Mouse (Mus musculus): ENCODE measurements around the gene Rag2.

The Rag2 gene

DNA sequence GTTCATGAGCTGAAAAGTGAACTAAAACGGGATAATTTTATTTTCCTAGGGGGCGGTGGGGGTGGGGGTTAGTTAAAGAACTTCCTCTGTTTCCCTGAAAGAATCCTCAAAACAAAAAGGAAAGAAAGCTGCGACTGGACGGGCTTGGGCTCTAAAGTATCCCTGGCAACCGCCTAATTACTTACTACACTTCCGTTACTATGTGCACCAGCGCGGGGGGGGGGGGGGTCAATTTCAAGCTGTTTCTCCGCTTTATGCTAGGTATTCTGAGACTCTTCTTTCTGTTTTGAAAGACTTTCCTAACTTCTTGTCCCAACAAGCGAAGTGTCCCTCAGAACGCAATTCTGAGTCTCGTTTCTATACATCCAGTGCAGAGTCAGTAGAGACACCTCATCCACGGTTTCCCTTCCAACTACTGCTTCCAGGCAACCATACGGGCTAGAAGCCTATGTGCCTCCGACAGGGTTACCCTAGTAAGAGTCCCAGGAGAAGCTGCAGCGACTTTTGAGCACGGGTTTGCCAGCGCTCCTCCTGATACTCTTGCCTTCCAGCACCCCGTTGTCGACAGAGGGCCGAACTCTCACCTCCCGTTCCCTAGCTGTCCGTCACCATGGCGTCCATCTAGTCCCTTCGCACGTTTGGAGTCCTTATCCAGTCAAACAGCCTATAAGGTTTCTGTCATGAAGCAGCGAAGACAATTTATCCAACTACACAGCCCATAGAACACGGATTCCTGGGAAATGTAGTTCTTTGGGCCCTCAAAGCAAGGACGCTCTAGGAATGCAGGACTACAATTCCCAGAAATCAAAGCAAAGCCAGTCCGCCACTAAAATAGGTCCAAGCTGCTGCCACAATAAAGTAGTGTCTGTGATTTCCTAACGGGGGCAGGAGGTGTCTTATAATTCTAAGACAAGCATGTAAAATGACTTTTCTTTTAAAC is 4.0 kb downstream of the Rag2 start:
- DNase-seq, result peak; percentile 18 to 43

- no peak for DNase-seq
Observed at GRCm38 (mm10) chr2:101638979-101639839, 14.7 kb downstream of the Rag2 start.

GRCm38 (mm10) chr2:101639840-101640350 is 15.4 kb downstream of the Rag2 start:
- DNase-seq, result no peak

GRCm38 (mm10) chr2:101645841-101646240 is 21.3 kb downstream of the Rag2 start:
- DNase-seq, result no peak

DNA sequence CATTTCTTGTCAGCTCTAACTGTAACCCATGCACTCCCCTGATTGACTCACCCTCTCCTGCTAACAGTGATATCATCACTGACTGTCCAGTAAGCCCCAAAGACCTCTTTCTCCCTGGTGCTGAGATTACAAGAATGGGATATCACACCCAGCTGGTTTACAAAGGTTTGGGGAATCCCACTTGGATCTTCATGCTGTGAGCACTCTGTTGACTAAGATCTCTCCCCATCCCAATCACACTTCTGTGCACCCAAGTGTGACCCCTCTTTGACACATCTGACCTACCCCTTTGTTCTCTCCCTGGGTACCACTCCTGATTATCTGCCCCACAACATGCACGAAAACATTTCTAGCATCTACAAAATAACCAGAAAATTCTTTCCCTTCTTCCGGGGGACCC is 23.8 kb downstream of the Rag2 start:
- no peak for DNase-seq

- DNase-seq, result no peak
Observed at GRCm38 (mm10) chr2:101649114-101649671, 24.7 kb downstream of the Rag2 start, which contains the start of the genes Rag1 and B230118H07Rik. Gene Rag1 (minus strand): TSS chr2:101649501. Gene B230118H07Rik (minus strand): TSS chr2:101649532.

GRCm38 (mm10) chr2:101650446-101650845 is 25.9 kb downstream of the Rag2 start:
- DNase-seq, result no peak

GRCm38 (mm10) chr2:101652204-101652920 is 27.8 kb downstream of the Rag2 start:
- no peak for DNase-seq

DNA sequence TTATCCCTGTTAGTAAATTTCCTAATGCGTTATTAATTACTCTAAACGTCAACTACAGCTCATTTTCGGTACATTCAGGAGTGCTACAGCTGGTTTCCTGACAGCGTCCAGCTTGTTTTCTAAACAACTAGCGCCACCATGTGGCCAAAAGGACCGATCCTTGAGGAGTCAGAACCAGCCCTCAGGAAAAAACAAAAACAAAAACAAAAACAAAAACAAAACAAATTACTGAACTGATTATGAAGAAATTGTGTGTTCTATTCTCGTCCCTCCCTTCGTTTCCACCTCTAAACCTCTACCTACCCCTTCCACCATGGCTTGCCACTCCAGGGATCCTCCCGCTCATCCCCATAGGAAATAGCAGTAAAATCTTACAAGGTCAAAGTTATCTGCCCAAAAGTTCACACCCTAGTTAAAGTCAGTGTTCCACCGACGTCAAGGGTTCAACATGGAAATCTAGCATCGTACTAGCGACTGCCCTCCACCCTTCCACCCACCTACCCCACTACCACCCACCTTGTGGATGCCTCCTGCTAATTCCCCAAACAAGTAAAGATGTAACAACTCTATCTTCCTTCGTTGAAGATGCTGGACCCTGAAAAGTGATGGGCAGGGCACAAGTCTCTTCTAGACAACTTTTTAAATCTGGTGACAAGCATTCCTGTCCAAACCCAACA is 28.5 kb downstream of the Rag2 start:
- peak in 1 of 2 experiments; percentile 69 for DNase-seq

GRCm38 (mm10) chr2:101660536-101660935 is 36.0 kb downstream of the Rag2 start:
- no peak for DNase-seq

- DNase-seq, result peak; percentile 32 to 64
Observed at GRCm38 (mm10) chr2:101665058-101665702, 40.7 kb downstream of the Rag2 start.

DNA sequence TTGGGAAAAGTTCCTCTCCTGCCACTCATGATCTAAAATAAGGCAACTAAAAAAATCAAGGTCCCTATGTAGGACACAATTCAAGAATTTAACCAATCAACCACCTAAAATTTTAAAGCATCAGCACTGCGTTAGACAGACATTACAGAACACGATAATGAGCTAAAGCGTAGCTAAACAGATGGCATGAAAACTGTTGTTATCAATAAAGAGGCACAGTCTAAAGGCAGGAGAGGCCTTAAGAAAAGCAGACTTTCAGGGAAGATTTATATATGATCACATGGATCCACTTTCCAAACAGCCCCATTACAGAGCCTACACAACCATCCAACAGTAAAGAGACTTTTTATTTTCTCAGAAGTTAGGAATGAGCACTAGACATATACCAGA is 41.2 kb downstream of the Rag2 start:
- DNase-seq, result no peak

DNA sequence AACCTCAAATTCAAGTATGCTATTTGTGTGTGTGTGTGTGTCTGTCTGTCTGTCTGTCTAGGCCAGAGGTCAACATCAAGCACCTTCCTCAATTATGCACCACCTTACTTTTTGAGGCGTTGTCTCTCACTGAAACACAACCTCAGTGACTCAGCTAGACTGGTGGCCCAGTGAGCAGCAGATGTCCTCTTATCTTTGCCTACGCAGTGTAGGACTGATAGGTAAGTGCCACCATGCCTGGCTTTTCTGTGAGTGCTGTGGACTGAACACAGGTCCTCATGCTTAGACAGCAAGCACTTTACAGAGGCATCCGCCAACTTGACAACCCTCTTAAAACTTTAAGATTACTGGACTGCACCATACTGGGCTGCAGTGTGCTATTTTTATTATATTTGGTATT is 44.2 kb downstream of the Rag2 start:
- DNase-seq, result no peak

- DNase-seq, result no peak
Observed at GRCm38 (mm10) chr2:101673547-101673946, 49.0 kb downstream of the Rag2 start.

DNA sequence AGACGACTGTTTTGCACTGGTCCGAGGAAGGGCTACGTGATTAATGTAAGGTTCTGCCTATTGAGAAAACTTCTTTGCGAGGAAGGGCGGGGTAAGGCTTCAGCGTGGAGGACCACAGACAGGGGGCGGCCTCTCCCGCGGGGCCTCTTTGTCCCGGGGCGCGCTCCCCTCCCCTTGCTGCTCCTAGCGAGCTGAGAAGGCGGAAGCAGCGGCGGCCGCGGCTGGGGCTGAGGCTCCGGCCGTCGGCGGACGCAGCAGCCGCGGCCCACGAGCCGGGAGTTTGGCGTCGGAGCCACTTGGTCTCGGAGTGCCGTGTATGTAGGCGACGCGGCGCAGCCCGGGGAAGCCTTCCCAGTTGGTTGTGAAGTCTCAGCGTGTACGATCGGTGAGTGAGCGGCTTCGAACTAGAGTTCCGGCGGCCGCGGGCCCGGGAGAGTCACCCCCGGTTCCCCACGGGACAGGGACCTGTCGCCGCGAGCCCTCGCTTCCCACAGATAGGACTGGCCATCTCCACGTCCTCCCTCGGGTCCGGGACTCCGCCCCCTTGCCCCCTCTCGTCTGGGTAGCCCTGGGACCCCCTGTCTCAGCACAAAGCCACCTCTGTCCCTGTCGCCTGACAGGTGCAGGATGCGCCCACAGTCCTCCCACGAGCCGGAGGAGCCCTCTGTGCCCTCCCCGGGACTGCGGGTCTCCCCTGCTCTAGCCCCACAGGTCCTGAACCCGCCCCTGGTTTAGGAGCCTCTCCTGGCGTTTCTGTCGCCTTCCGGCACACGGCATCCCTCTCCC is 53.9 kb downstream of the Rag2 start, which contains the start of gene Traf6:
Gene Traf6 (plus strand): TSS at position 194 of the 786 bp plus-strand sequence.
- peak; percentile 76 to 90 for DNase-seq

GRCm38 (mm10) chr2:101679164-101679784 is 54.8 kb downstream of the Rag2 start:
- no peak for DNase-seq
